Mouse (Mus musculus) naive thymus-derived CD4-positive, alpha-beta T cell, adult 5 months (primary cell): ENCODE data around the gene Stub1. TPM values are rescaled to one million over a fixed set of nuclear protein-coding genes. Genes with fewer than 3 reads are reported as not detected.

Experiments used
- polyA plus RNA-seq: library from polyadenylated mRNA; unstranded; fragments of 100-300 nt; shearing (Covaris generic); gene quantifications from one replicate; pipeline ENCODE4 v1.2.1, GENCODE M21; 2017

The Stub1 gene
- polyA plus RNA-seq, 1 experiment from 2014 or later: 149 TPM

Other genes with a start within 250 kb of the Stub1 start
- not detected for gene Gng13, start 116.2 kb downstream of the Stub1 start, polyA plus RNA-seq
- 7.1 TPM for gene Chtf18, start 106.0 kb downstream of the Stub1 start, polyA plus RNA-seq
- 4.9 TPM for gene Rpusd1, start 105.7 kb downstream of the Stub1 start, polyA plus RNA-seq
- gene Mslnl, start 97.4 kb downstream of the Stub1 start, polyA plus RNA-seq: not detected
- gene Msln, start 79.0 kb downstream of the Stub1 start, polyA plus RNA-seq: not detected
- 21.6 TPM for gene Narfl, start 59.6 kb downstream of the Stub1 start, polyA plus RNA-seq
- gene Haghl, start 47.7 kb downstream of the Stub1 start, polyA plus RNA-seq: 25.7 TPM
- not detected for gene Ccdc78, start 46.8 kb downstream of the Stub1 start, polyA plus RNA-seq
- 109 TPM for gene Fam173a, start 40.5 kb downstream of the Stub1 start, polyA plus RNA-seq
- not detected for gene AC134908.4, start 37.7 kb downstream of the Stub1 start, polyA plus RNA-seq
- 28.3 TPM for gene Metrn, start 36.3 kb downstream of the Stub1 start, polyA plus RNA-seq
- not detected for gene Fbxl16, start 24.3 kb downstream of the Stub1 start, polyA plus RNA-seq
- 22.7 TPM for gene Wdr24, start 9.8 kb downstream of the Stub1 start, polyA plus RNA-seq
- gene Jmjd8, start 4.5 kb downstream of the Stub1 start, polyA plus RNA-seq: 27.1 TPM
- 0.98 TPM for gene Rhbdl1, start 3.9 kb upstream of the Stub1 start, polyA plus RNA-seq
- 1.8 TPM for gene Gm20683, start 8.4 kb upstream of the Stub1 start, polyA plus RNA-seq
- 31.6 TPM for gene Rhot2, start 11.4 kb upstream of the Stub1 start, polyA plus RNA-seq
- gene Wdr90, start 28.1 kb upstream of the Stub1 start, polyA plus RNA-seq: 11.6 TPM
- gene Mcrip2, start 35.4 kb upstream of the Stub1 start, polyA plus RNA-seq: 7.4 TPM
- 46.3 TPM for gene Mettl26, start 41.7 kb upstream of the Stub1 start, polyA plus RNA-seq
- gene Wfikkn1, start 47.5 kb upstream of the Stub1 start, polyA plus RNA-seq: 0.81 TPM
- 21.6 TPM for gene Rab40c, start 86.3 kb upstream of the Stub1 start, polyA plus RNA-seq
- 44.4 TPM for gene Pigq, start 111.5 kb upstream of the Stub1 start, polyA plus RNA-seq
- gene Nhlrc4, start 111.6 kb upstream of the Stub1 start, polyA plus RNA-seq: not detected
- not detected for gene A930017K11Rik, start 119.2 kb upstream of the Stub1 start, polyA plus RNA-seq
- 25.9 TPM for gene Capn15, start 152.4 kb upstream of the Stub1 start, polyA plus RNA-seq
- 15.6 TPM for gene Rab11fip3, start 236.2 kb upstream of the Stub1 start, polyA plus RNA-seq